Mouse (Mus musculus) thymus, postnatal 25 days (tissue): ENCODE measurements at regions not wholly inside any gene's neighbourhood (a gene's known extent, or its start where the extent isn't known, plus 50 kb on each side); places are given as distances from the start of the nearest gene placed in this dataset.
A peak's percentile ranks its signal among the peaks of the same experiment; 100 is the strongest.

Experiments
- DNase-seq: peaks from one replicate; pipeline ENCODE4 v3.0.0; 2022

DNA sequence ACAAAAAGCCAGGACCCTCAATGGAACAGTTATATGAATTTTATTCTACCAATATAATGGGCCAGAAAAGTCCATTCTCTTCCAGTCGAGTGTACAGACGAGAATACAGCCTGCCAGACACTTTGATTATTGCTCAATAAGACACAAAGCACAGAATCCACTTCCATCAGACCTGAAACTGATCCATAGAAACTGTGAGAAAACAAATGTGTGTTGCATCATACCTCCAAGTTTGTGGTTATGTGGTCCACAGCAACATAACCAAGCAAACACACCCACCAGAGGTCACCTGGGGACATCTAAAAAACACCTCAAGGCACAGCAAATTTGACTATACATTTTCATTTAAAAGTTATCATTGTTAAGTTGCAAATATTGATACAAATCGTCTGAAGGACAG, 183.2 kb downstream of the 4933412E24Rik start:
- DNase-seq = no peak

DNA sequence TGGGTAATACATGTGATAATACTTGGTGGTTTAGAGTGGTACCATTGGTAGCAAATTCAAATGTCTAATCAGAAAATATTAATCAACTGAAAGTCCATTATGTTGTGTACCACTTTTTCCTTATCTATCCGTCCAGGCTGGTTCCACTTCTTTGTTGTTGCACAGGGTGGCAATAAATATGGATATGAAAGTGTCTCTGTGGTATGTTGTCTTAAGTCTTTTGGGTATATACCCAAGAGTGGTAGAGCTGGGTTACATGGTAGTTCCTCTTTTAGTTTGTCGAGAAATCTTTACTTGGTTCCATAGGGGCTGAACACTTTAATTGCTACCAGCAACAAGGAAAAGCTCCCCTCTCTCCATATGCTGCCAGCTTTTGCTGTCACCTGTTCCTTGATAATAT, 184.9 kb downstream of the 4933412E24Rik start:
- DNase-seq = no peak

DNA sequence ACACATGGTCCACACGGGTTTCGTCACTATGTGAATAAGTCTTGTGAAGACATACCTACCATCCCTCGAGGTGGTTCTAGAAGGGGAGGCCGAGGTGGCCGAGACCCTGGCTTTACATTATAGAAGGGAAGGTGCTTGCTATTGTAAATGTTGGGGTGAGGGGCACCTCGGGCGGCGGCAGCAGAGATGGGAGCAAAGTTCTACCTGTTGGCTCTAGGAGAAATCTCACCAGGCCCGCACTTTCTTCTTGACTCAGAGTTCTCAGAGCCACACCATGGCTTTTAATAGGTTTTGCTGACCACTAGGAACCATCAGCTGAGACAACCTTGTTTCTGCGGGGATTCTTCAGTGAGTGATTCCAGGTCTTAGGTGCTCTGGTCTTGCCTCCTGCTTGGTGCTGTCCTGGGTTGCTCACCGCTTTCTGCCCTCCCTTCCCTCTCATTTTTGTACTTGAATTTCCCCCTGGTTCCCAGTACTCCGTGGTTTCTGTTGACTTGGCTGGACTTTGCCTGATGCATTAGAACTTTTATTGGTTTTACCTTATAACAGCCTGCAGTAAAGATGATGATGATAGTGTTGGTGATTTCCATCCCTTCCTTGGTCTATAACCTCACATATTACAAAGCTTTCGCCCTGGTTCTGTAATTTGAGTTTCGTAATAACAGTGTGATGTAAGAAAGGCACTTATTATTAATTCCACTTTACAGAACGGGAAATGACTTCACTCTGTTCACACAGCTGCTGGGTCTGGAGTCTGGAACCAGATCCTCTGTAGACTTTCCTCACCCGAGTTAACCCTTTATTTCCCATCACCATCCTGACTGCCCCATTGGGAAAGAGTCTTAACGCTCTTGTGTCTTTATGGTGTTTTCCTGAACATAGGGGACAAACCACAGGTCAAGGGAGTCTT, 185.6 kb downstream of the 4933412E24Rik start:
- no peak for DNase-seq

- peak; percentile 74 for DNase-seq
Observed at GRCm38 (mm10) chr15:59828421-59828820, 188.0 kb downstream of the 4933412E24Rik start.

- no peak for DNase-seq
Observed at GRCm38 (mm10) chr15:59826164-59826950, 190.1 kb downstream of the 4933412E24Rik start.

GRCm38 (mm10) chr15:59823921-59824320, 192.5 kb downstream of the 4933412E24Rik start:
- no peak for DNase-seq

GRCm38 (mm10) chr15:59822995-59823681, 193.3 kb downstream of the 4933412E24Rik start:
- no peak for DNase-seq

- no peak for DNase-seq
Observed at GRCm38 (mm10) chr15:59820317-59820716, 196.1 kb downstream of the 4933412E24Rik start.

DNA sequence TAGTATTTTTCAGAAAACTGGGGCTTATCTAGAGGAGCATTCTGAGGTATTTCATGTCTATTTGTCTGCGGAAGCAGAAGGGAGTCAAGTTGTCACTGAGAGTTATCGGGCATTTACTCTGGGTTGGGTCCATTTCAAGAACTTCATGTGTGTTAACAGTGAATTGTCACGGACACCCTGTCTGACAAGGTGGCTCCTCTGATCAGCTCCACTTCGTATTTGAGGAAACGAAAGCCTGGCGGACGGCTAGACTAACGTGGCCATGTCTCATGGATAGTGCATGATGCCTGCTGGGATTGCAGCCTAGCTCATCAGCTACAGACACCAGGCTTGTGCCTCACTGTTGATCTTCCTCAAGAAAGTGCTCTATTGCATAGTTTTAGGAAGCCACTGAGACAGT, 200.4 kb downstream of the 4933412E24Rik start:
- DNase-seq = no peak

DNA sequence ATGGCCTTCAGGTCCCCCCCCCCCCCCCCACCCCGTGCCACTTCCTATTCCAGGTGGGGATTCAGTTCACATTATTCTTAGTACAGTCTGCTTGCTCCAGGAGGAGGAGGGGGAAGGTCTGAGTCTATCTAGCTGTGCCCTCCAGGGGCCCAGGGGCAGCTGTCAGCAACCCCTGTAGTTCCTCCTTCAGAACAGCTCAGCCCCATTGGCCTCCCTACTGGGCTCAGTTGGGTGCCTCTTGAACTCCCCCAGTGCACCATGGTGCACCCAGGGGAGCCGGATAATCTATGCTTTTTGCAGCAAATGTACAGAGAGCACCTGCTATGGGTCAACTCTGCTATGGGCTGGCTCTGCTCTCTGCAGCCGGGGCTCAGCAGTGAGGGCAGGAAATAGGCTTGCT, 204.8 kb downstream of the 4933412E24Rik start:
- no peak for DNase-seq

- DNase-seq = no peak
Observed at GRCm38 (mm10) chr15:59809361-59809760, 207.1 kb downstream of the 4933412E24Rik start.

DNA sequence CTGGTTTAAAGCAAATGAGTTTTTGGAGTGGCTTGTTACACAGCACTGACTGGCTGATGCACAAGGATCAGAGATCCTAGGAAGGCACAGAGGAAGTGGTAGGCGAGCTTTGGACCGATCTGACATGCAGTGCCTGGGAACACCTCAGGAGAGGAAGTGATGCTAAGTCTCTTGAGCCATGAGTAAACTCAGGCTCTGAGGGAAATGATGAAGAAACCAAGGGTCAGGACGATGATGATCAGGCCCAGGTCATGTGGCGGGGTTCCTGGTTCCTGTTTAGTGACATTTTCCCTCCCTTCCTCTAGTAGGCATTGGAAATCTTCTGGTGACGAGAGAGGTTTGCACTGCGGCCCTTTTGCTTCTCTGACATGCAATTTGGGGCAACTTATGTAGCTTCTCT, 208.7 kb downstream of the 4933412E24Rik start:
- no peak for DNase-seq

- no peak for DNase-seq
Observed at GRCm38 (mm10) chr15:59805771-59806170, 210.6 kb downstream of the 4933412E24Rik start.

DNA sequence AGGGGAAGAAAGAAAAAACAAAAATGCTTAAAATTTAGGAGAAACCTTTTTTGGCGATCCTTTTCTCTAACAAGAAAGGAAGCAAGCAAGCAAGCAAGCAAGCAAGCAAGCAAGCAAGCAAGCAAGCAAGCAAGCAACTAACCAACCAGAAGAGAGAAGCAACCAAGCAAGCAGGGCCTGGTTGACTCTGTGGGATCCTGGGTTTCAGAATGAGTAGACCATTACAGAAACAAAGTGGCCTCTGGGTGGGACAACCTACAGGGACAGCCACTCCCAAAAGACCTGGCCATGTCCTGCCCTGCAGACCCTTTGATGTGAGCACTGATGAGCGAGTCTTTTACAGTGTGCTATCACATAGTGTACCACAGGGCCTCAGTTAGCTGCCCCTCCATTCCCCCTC, 211.6 kb downstream of the 4933412E24Rik start:
- DNase-seq = no peak

- DNase-seq = no peak
Observed at GRCm38 (mm10) chr15:59804394-59804793, 212.0 kb downstream of the 4933412E24Rik start.

GRCm38 (mm10) chr15:59802276-59802675, 214.1 kb downstream of the 4933412E24Rik start:
- DNase-seq = no peak

- no peak for DNase-seq
Observed at GRCm38 (mm10) chr15:59799124-59799815, 217.1 kb downstream of the 4933412E24Rik start.

GRCm38 (mm10) chr15:59798486-59798885, 217.9 kb downstream of the 4933412E24Rik start:
- no peak for DNase-seq

DNA sequence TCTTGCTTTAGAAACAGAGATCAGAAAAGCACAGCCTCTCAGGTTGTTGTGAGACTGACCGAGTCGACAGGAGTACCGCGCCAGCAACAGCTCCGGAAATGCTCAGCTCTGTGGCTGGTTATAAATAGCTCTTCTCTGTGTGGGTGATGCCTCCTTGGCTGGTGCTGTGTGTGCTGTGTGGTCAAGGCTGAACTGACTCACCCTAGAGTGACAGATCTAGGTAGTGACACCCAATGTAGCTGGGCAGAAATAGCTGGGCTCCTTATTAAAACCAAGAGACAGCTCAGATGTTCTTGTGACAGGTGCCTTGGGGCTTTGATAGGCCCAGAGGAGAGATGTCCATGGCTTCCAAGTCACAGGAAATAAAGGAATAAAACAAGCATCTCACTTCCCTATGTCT, 220.7 kb downstream of the 4933412E24Rik start:
- peak; percentile 41 for DNase-seq

- DNase-seq = no peak
Observed at GRCm38 (mm10) chr15:59794871-59795270, 221.5 kb downstream of the 4933412E24Rik start.

- no peak for DNase-seq
Observed at GRCm38 (mm10) chr15:59786706-59787425, 229.5 kb downstream of the 4933412E24Rik start.

GRCm38 (mm10) chr15:59785981-59786380, 230.4 kb downstream of the 4933412E24Rik start:
- no peak for DNase-seq
